Mouse (Mus musculus) activated CD4-positive, CD25-positive, alpha-beta regulatory T cell (primary cell): Measurements from ENCODE around the gene Cldn7. TPM values are rescaled to one million over a fixed set of nuclear protein-coding genes. Genes with fewer than 3 reads are reported as not detected.

Source experiments
- polyA plus RNA-seq, 2 experiments: library from polyadenylated mRNA; unstranded; fragments of 100-300 nt; shearing (Covaris generic); gene quantifications; one replicate each; pipeline ENCODE4 v1.2.1; 2017

The Cldn7 gene
- under 1 TPM in 1 of 2 experiments, not detected in 1; 0.49 TPM for polyA plus RNA-seq

DNA sequence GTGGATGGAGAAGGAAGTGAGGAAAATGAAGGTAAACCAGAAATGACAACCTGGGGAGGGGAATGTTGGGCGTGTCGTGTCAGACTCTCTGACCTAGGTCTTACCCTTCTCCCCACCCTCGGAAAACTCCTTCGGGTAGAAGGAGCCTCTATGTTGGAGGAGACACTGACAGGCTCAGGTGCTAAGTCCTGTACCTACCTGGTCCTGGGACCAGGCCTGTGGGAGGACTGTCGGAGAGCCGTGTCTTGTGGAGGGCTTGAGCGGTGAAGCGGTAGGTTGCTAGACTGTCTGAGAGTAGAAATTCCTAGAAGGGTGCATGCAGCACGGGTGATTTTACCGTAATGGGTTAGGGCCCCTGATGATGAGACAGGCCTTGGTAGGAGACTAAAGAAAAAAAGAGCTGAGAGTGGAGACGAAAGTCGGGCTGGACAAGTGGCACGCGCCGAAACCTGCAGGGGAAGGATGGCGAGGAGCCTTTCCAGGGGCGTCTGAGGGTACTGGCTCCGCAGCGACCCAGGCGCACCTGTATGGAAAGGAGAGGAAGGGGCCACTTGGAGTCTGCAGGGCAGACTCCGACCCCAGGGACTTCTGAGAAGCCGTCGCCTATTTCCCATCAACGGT is at the start of gene Cldn7:
Gene Cldn7 (plus strand): TSS at position 130 of the 621 bp plus-strand sequence.

DNA sequence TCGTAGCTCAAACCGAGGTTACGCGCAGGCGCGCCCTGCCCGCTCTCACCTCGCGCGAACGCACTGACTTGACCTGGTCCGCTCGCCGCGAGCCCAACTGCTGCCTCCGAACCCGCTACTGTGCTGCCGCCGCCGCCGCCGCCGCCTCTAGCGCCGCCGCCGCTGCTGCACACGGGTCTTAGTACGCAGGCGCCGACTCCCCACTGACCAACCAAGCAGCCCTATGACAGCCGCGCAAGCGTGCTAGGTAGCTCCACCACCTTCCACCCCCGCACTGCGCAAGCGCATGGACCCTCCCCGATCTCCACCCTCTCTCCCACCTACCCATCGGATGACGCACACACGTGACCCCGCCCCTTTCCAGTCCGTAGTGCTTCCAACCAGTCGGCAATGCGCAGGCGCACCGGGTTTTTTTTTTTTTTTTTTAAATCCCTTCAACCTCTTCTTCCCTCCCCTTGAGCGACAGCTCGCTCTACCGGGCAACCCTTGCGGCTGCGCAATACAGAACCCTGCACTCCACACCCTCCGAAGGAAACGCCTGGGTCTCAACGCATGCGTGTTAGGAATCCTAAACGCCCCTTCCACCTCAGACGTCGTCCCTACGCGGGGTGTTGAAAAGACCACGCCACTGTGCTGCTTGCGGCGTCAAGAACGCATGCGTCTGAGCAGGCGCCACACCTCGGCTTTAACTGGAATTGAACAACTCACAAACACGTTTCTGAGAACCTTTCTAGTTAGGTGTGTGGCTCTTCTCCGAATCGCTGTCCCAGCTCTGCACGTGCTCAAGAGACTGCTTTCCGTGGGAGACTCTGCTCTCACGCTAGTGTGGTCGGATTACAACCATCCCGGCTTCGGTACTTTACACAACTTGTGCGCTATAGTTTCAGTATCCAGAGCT is 43.2 kb upstream of the Cldn7 start, which contains the start of gene Eif5a:
Gene Eif5a (minus strand): TSS at position 845 of the 898 bp plus-strand sequence.

GRCm38 (mm10) chr11:69935137-69935879 is 29.3 kb upstream of the Cldn7 start, which contains the start of gene Ybx2:
Gene Ybx2 (plus strand): TSS chr11:69935796.

GRCm38 (mm10) chr11:69948066-69948762 is 16.4 kb upstream of the Cldn7 start, which contains the start of gene Slc2a4:
Gene Slc2a4 (minus strand): TSS chr11:69948188.

DNA sequence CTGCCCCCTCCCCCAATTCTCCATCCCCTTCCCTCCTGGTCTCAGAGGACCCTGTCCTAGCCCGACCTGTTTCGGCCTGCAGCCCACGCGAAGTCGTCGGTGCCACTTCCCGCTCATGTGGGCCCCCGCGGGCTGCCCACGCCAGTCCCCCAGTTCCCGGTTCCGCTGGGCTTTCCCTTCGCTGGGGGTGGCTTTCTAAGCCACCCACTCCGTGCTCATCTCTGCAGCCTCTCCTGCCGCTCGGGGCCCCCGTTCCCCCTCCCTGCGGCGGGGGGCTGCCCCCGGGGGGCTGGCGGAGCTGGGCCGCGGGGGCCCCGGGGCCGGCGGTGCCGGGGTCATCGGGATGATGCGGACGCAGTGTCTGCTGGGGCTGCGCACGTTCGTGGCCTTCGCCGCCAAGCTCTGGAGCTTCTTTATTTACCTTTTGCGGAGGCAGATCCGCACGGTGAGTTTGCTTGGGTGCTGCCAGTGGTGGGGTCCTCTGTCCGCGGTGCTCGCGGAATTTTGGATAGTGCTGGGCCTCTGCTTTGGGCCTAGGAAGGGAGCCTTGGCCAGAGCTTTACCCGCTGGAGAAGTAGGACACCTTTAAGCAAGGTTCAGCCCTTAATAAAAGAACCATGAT is 16.7 kb downstream of the Cldn7 start, which contains the start of gene Ctdnep1:
Gene Ctdnep1 (plus strand): TSS at position 16 of the 622 bp plus-strand sequence.

GRCm38 (mm10) chr11:69982225-69982624 is 17.6 kb downstream of the Cldn7 start, which contains the start of gene Elp5:
Gene Elp5 (minus strand): TSS chr11:69982517.

GRCm38 (mm10) chr11:69990850-69991691 is 26.5 kb downstream of the Cldn7 start, which contains the start of gene Gabarap:
Gene Gabarap (plus strand): TSS chr11:69991143.

DNA sequence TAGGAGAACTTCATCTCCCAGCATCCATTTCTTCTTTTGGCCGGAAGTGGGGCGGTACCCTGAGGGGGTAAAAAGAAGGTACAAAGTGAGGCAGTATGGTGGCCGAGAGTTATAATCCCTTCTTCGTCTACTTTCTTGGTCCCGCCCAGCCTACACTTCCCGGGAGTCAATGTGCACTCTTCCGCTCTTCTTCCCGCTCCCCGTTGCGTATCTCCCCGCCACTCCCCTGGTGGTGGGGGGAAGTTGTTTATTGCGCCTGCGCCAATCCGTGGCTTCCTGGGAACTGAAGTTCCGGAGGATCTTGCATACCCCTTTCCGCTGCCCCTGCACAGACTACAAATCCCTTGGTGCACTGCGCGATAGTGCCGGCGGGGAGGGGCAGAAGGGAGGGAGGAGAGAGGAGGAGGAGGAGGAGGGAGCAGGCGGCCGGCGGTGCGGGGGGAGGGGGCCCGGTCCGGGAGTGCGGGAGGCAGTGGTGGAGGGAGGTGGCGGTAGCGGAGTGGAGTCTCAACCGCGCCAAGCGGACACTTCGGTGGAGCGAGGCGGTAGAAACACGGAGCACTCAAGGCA is 30.9 kb downstream of the Cldn7 start, which contains the start of gene Phf23:
Gene Phf23 (plus strand): TSS at position 387 of the 570 bp plus-strand sequence.

DNA sequence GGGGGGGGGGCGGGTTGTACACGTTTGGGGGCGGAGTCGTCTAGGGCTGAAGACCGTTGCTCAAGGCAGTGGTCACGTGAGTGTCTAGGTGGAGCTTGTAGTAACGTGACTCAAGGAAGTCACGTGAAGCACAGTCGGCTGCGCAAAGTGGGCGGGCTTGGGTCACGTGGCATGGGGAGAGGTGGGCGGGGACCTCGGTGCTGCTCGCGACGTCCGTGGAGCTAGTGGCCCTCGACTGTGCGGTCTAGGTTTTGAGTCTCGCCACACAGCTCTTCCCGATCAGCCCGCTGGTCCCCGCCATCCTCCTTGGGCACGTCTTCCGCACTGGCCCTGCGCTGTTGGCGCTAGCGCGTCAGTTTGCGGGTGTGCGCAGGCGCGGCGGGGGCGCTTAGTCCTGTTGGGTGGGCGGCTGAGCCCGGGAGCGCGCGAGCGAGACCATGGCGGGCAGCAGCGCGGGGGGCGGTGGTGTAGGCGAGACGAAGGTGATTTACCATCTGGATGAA is 35.9 kb downstream of the Cldn7 start, which contains the start of gene Dvl2:
Gene Dvl2 (plus strand): TSS at position 200 of the 503 bp plus-strand sequence.

GRCm38 (mm10) chr11:70014880-70015558 is 50.4 kb downstream of the Cldn7 start, which contains the start of gene Acadvl:
Gene Acadvl (minus strand): TSS chr11:70015411.

GRCm38 (mm10) chr11:70016669-70017068 is 52.1 kb downstream of the Cldn7 start, which contains the start of gene Dlg4:
Gene Dlg4 (plus strand): TSS chr11:70016942.

Other genes with a start within 250 kb of the Cldn7 start
- 10 to 100 TPM; 30.9 to 45.6 TPM for gene Polr2a, start 206.1 kb upstream of the Cldn7 start, polyA plus RNA-seq
- not detected for gene Slc35g3, start 202.8 kb upstream of the Cldn7 start, polyA plus RNA-seq
- gene Zbtb4, start 198.9 kb upstream of the Cldn7 start, polyA plus RNA-seq = 1 to 10 TPM; 4.9 to 5.8 TPM
- gene Chrnb1, start 168.8 kb upstream of the Cldn7 start, polyA plus RNA-seq = 1 to 10 TPM; 1.6 to 3.6 TPM
- not detected for gene Fgf11, start 162.9 kb upstream of the Cldn7 start, polyA plus RNA-seq
- under 1 TPM in 1 of 2 experiments, not detected in 1; 0.38 TPM for gene Tmem102, start 159.2 kb upstream of the Cldn7 start, polyA plus RNA-seq
- gene Gm39566, start 149.5 kb upstream of the Cldn7 start, polyA plus RNA-seq = not detected
- gene Spem2, start 146.3 kb upstream of the Cldn7 start, polyA plus RNA-seq = not detected
- not detected for gene Spem1, start 142.6 kb upstream of the Cldn7 start, polyA plus RNA-seq
- gene Nlgn2, start 127.0 kb upstream of the Cldn7 start, polyA plus RNA-seq = under 1 TPM; 0.24 to 0.34 TPM
- gene Tmem256, start 126.3 kb upstream of the Cldn7 start, polyA plus RNA-seq = 100 to 1,000 TPM; 109 to 131 TPM
- gene Plscr3, start 118.4 kb upstream of the Cldn7 start, polyA plus RNA-seq = 10 to 100 TPM; 19.0 to 36.8 TPM
- not detected for gene Tnk1, start 106.0 kb upstream of the Cldn7 start, polyA plus RNA-seq
- not detected for gene Tmem95, start 86.8 kb upstream of the Cldn7 start, polyA plus RNA-seq
- 1 to 10 TPM in 1 of 2 experiments, under 1 TPM in 1; 0.39 to 3.3 TPM for gene Kctd11, start 83.4 kb upstream of the Cldn7 start, polyA plus RNA-seq
- 100 to 1,000 TPM; 299 to 487 TPM for gene Acap1, start 69.2 kb upstream of the Cldn7 start, polyA plus RNA-seq
- 1 to 10 TPM; 1.5 to 4.2 TPM for gene 2810408A11Rik, start 63.8 kb upstream of the Cldn7 start, polyA plus RNA-seq
- 1 to 10 TPM; 5.2 to 6.2 TPM for gene Neurl4, start 63.7 kb upstream of the Cldn7 start, polyA plus RNA-seq
- gene Gps2, start 50.9 kb upstream of the Cldn7 start, polyA plus RNA-seq = 100 to 1,000 TPM; 148 to 174 TPM
- gene Eif5a, start 42.8 kb upstream of the Cldn7 start, polyA plus RNA-seq = 1,000 to 10,000 TPM; 1,226 to 1,635 TPM
- gene Ybx2, start 29.0 kb upstream of the Cldn7 start, polyA plus RNA-seq = not detected
- not detected for gene Slc2a4, start 16.6 kb upstream of the Cldn7 start, polyA plus RNA-seq
- gene Ctdnep1, start 16.4 kb downstream of the Cldn7 start, polyA plus RNA-seq = 100 to 1,000 TPM in 1 of 2 experiments, 10 to 100 TPM in 1; 88.2 to 126 TPM
- 100 to 1,000 TPM in 1 of 2 experiments, 10 to 100 TPM in 1; 57.5 to 119 TPM for gene Elp5, start 17.7 kb downstream of the Cldn7 start, polyA plus RNA-seq
- gene Gabarap, start 26.4 kb downstream of the Cldn7 start, polyA plus RNA-seq = 100 to 1,000 TPM; 433 to 450 TPM
- gene Phf23, start 31.0 kb downstream of the Cldn7 start, polyA plus RNA-seq = 10 to 100 TPM; 80.2 to 94.0 TPM
- gene Dvl2, start 35.8 kb downstream of the Cldn7 start, polyA plus RNA-seq = 10 to 100 TPM; 14.2 to 22.1 TPM
- 100 to 1,000 TPM; 104 to 130 TPM for gene Acadvl, start 50.6 kb downstream of the Cldn7 start, polyA plus RNA-seq
- 1 to 10 TPM; 5.6 to 5.7 TPM for gene Dlg4, start 52.2 kb downstream of the Cldn7 start, polyA plus RNA-seq
- not detected for gene Asgr1, start 89.3 kb downstream of the Cldn7 start, polyA plus RNA-seq
- not detected for gene Asgr2, start 127.9 kb downstream of the Cldn7 start, polyA plus RNA-seq
- gene Mgl2, start 165.6 kb downstream of the Cldn7 start, polyA plus RNA-seq = under 1 TPM; 0.32 to 0.76 TPM
- 1 to 10 TPM in 1 of 2 experiments, not detected in 1; 5.3 TPM for gene Clec10a, start 191.4 kb downstream of the Cldn7 start, polyA plus RNA-seq
- gene Slc16a11, start 248.0 kb downstream of the Cldn7 start, polyA plus RNA-seq = under 1 TPM; 0.21 to 0.60 TPM